Mouse (Mus musculus): ENCODE measurements around the gene Cplx1. TPM values are rescaled to one million over a fixed set of nuclear protein-coding genes. Genes with fewer than 3 reads are reported as not detected.

Gene Cplx1
- polyA plus RNA-seq, 1 experiment = 564 TPM

DNA sequence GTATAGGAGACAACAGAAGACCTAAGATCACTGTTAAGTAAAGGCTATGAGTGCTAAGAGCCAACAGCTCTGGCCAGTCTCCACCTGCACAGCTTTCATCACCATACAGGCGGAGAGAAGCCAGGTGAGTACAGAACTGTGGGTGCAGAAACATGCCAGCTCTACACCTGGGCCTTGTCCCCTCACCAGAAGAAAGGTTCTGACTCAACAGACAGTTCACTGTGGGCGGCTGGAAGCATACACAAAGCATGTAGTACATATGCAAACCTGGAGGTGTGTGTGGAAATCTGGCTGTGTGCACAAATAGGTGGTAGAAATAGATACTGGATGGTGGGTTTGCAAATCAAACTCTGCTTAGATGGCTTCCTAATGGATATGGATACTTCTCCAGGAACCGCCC lies 27.2 kb downstream of the Cplx1 start:
- H3K27ac ChIP-seq (ENCODE audit: insufficient read depth, low read length) = no peak overlapping the region
- no peak for DNase-seq
- H3K27me3 ChIP-seq (ENCODE audit: control insufficient read depth, insufficient read depth, low read length) = no peaks in the 10 kb centered on the region
- TF ChIP-seq POLR2A (IDR thresholded peaks at IDR 0.05; ENCODE audit: borderline replicate concordance, insufficient read depth, low read length) = no peak
- TF ChIP-seq CTCF (IDR thresholded peaks at IDR 0.05; ENCODE audit: borderline replicate concordance, insufficient read depth, low read depth, low read length) = no peak
- WGBS = 67% methylated on average over 3 of the region's 3 CpGs
- H3K4me1 ChIP-seq (ENCODE audit: control insufficient read depth, insufficient read depth, low read length) = peaks cover 27% of the 10 kb centered on the region
- no peak overlapping the region for H3K4me3 ChIP-seq (replicated peaks; ENCODE audit: insufficient read depth, low read depth, low read length)

DNA sequence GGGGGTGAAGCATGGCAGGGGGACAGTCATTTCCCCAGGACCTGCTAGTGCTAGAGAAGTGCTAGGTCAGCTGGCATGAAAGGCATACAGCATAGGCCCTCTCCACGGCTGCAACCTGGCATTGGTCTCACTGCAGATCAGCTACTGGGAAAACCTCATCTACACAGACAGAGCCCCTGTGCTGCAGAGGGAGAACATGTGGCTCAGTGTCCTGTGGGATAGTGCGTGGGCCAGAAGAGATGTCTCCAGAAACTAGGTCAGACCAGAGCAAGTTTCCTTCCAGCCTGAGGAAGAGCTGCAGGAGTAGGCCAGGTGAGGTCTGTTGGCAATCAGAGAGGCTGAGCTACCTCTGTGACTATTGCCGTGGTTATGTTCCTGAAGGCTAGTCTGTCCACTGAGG lies 27.9 kb downstream of the Cplx1 start:
- no peak for DNase-seq
- Histone ChIP-seq H3K27ac (ENCODE audit: insufficient read depth, low read length) (no peak overlapping the region), H3K27me3 (ENCODE audit: control insufficient read depth, insufficient read depth, low read length) (no peaks in the 10 kb centered on the region), H3K4me1 (ENCODE audit: control insufficient read depth, insufficient read depth, low read length) (peaks cover 28% of the 10 kb centered on the region), H3K4me3 (replicated peaks; ENCODE audit: insufficient read depth, low read depth, low read length) (no peak overlapping the region)
- TF ChIP-seq POLR2A (IDR thresholded peaks at IDR 0.05; ENCODE audit: borderline replicate concordance, insufficient read depth, low read length) (no peak), CTCF (IDR thresholded peaks at IDR 0.05; ENCODE audit: borderline replicate concordance, insufficient read depth, low read depth, low read length) (no peak)
- 35% methylated on average over 3 of the region's 3 CpGs for WGBS

DNA sequence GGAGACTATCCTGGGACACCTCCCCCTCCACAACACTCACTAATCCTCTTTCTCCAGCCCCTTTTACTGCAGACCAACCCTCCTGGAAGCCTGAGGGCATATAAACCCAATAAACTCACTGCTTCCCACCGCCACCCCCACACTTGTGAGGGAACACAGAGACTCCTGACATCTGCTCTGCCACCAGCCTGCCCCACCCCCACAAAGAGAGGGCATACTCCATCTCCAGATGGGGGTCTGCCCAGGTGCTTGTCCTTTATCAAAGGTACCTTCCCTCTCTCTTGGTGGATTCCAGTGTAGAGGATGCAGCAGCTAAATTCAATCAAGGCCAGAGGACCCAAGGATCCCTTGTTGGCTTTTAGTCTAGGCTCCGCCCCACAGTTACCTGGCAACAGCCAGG lies 28.8 kb downstream of the Cplx1 start:
- Histone ChIP-seq H3K27me3 (ENCODE audit: control insufficient read depth, insufficient read depth, low read length) (no peaks in the 10 kb centered on the region), H3K4me1 (ENCODE audit: control insufficient read depth, insufficient read depth, low read length) (peaks cover 35% of the 10 kb centered on the region), H3K27ac (ENCODE audit: insufficient read depth, low read length) (no peak overlapping the region), H3K4me3 (replicated peaks; ENCODE audit: insufficient read depth, low read depth, low read length) (no peak overlapping the region)
- no peak for TF ChIP-seq CTCF (IDR thresholded peaks at IDR 0.05; ENCODE audit: borderline replicate concordance, insufficient read depth, low read depth, low read length)
- no peak for TF ChIP-seq POLR2A (IDR thresholded peaks at IDR 0.05; ENCODE audit: borderline replicate concordance, insufficient read depth, low read length)
- WGBS = 83% methylated on average over 2 of the region's 2 CpGs
- no peak for DNase-seq

DNA sequence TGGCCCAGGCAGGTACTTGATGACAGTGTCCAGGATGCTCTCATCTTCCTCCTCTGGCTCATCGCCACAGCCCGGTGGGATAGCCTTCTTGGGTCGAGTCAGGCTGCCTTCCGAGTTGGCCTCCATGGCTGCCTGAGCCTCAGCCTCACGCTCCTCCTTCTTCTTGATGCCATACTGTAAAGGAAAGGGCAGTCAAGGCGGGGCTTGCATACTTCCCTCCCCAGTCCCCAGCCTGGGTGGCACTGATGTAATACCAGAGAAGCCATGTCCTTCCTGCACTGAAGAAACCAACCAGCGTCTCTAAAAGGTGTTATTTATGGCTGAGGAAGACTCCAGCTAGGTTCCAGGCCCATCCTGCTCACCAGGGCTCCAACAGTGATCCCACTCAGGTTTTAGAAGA lies 29.7 kb downstream of the Cplx1 start:
- no peak for DNase-seq
- Histone ChIP-seq H3K27me3 (ENCODE audit: control insufficient read depth, insufficient read depth, low read length) (no peaks in the 10 kb centered on the region), H3K4me1 (ENCODE audit: control insufficient read depth, insufficient read depth, low read length) (peaks cover 42% of the 10 kb centered on the region), H3K27ac (ENCODE audit: insufficient read depth, low read length) (no peak overlapping the region), H3K4me3 (replicated peaks; ENCODE audit: insufficient read depth, low read depth, low read length) (no peak overlapping the region)
- TF ChIP-seq POLR2A (IDR thresholded peaks at IDR 0.05; ENCODE audit: borderline replicate concordance, insufficient read depth, low read length) (no peak), CTCF (IDR thresholded peaks at IDR 0.05; ENCODE audit: borderline replicate concordance, insufficient read depth, low read depth, low read length) (no peak)
- 69% methylated on average over 7 of the region's 7 CpGs for WGBS

DNA sequence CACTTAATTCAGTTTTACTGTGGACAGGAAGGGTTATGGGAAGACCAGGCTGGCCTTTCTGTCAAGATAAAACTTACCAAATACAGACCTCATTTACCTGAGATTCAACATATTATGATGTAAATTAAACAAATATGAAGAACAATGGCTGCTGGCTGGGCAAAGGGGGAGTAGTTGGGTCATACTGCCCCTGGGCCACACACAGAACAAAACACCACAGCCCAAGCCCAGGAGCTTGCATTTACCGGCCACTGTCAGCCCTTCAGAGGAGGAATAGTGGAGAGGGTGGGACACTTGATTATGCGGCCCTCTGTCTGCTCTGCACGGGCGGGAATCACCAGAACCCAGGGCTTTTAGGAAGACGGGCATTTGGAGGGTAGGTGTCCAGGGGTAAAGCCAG lies 30.9 kb downstream of the Cplx1 start:
- 84% methylated on average over 5 of the region's 5 CpGs for WGBS
- TF ChIP-seq POLR2A (IDR thresholded peaks at IDR 0.05; ENCODE audit: borderline replicate concordance, insufficient read depth, low read length) (no peak), CTCF (IDR thresholded peaks at IDR 0.05; ENCODE audit: borderline replicate concordance, insufficient read depth, low read depth, low read length) (no peak)
- no peak overlapping the region for H3K4me3 ChIP-seq (replicated peaks; ENCODE audit: insufficient read depth, low read depth, low read length)
- no peaks in the 10 kb centered on the region for H3K27me3 ChIP-seq (ENCODE audit: control insufficient read depth, insufficient read depth, low read length)
- no peak for DNase-seq
- H3K27ac ChIP-seq (ENCODE audit: insufficient read depth, low read length) = no peak overlapping the region
- peaks cover 42% of the 10 kb centered on the region for H3K4me1 ChIP-seq (ENCODE audit: control insufficient read depth, insufficient read depth, low read length)

DNA sequence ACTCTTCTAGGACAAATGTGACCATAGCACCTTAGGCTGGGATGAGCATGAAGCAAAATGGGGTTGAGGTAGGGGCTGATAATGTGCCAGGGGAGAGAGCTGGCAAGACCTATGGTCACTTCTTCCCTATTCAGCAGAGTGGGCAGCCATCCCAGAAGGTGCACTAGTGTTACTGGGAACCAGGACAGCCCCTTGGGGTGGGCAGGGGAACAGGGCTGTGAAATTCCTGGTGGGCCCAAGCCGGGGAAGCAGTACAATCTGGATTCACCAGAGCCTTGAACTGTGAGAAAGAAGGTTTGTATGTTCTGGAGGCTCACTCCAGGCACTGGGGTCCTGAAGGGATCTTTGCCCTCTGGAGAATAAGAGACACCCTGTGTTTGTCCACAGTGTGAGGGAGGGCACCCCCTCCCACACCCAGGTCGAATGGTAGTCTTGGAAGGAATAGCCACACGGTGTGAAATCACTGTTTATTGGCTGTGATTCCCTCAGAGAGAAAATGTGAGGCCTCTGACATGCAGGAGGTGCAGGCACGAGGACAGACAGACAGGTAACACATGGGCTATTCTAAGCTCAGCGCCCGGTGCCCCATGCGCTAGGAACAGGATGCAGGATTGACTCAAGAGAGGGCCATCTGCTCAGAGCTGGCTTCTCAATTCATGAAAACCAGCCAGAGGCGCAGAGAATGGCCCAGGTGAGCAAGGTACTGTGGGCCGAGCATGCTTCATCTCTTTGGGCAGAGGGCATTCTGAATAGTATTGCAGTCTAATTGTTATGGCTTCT lies 31.5 kb downstream of the Cplx1 start:
- DNase-seq = peak; percentile 75 to 86
- TF ChIP-seq CTCF (IDR thresholded peaks at IDR 0.05; ENCODE audit: borderline replicate concordance, insufficient read depth, low read depth, low read length) (no peak), POLR2A (IDR thresholded peaks at IDR 0.05; ENCODE audit: borderline replicate concordance, insufficient read depth, low read length) (no peak)
- peak overlapping the region; percentile 83 for H3K27ac ChIP-seq (ENCODE audit: insufficient read depth, low read length)
- no peaks in the 10 kb centered on the region for H3K27me3 ChIP-seq (ENCODE audit: control insufficient read depth, insufficient read depth, low read length)
- peaks cover 42% of the 10 kb centered on the region for H3K4me1 ChIP-seq (ENCODE audit: control insufficient read depth, insufficient read depth, low read length)
- 11% methylated on average over 9 of the region's 9 CpGs for WGBS
- no peak overlapping the region for H3K4me3 ChIP-seq (replicated peaks; ENCODE audit: insufficient read depth, low read depth, low read length)

DNA sequence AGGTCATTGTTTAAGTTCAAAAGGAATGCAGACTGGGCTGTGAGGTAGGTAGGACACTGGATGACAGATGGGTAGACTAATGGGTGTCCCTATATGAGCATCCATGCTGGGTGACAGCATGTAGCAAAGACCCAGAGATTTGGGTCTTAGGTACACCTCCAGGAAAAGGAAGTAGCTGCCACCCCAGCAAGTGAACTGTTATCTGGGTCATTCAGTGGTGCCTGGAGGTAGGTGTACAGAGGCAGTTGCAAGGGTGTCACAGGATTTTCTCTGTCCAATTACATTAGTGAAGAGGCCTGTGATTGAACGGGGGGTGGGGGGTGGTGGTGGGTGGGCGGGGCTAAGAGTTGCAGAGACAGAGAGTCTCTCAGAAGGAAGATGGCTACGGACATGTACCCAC lies 33.2 kb downstream of the Cplx1 start:
- no peak overlapping the region for H3K27ac ChIP-seq (ENCODE audit: insufficient read depth, low read length)
- H3K4me1 ChIP-seq (ENCODE audit: control insufficient read depth, insufficient read depth, low read length) = peaks cover 32% of the 10 kb centered on the region
- no peak overlapping the region for H3K4me3 ChIP-seq (replicated peaks; ENCODE audit: insufficient read depth, low read depth, low read length)
- H3K27me3 ChIP-seq (ENCODE audit: control insufficient read depth, insufficient read depth, low read length) = no peaks in the 10 kb centered on the region
- no peak for DNase-seq
- 84% methylated on average over 3 of the region's 3 CpGs for WGBS
- TF ChIP-seq CTCF (IDR thresholded peaks at IDR 0.05; ENCODE audit: borderline replicate concordance, insufficient read depth, low read depth, low read length) (no peak), POLR2A (IDR thresholded peaks at IDR 0.05; ENCODE audit: borderline replicate concordance, insufficient read depth, low read length) (no peak)

Data from cerebellum, adult 2 months (tissue).